Mouse (Mus musculus) naive thymus-derived CD4-positive, alpha-beta T cell, adult 2 months (primary cell): ENCODE measurements around the gene Tagap.
"Not testable (repeated sequence)": the region's sequence is repeated elsewhere in the genome, so short reads cannot be mapped to it uniquely, and the experiment has no call there.

Source experiments
- DNase-seq: peaks from one replicate; pipeline ENCODE4 v3.0.0-alpha.2; 2011; ENCODE audit warnings: low read depth

Gene Tagap

DNA sequence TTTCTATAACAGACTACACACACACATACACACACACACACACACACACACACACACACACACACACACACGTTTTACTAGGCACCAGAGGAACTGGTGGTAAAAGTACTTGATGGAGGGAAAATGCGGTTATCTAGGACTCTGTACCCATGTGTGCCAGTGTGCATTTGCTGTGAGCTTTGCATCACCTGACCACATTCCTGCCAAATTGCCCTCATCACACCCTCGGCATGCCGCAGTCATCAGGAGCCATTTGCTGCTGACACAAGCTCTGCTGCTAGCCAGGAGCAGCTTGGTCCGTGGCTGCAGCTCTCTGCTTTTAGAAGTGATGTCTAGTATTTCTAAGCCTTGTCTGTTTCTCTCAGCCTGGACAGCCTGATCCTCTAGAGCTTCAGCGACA lies 44.0 kb downstream of the Tagap start:
- DNase-seq: not testable (repeated sequence)

DNA sequence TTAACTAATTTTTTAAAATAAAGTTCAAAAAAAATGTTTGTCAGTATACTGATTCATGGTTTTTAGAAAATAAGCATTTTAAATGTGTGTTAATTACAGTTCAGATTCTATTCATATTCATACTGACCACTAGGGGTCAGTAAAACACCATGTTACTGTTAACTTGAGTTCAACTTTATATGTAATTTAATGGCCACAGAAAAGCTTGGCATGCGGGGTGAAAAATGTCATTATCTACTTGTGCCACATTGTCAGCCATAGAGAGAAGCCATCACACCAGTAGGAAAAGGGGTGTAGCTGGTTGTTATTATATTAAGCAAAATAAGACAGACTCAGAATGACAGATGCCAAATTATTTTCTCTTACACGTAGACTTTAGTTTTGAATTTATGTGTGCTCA lies 57.7 kb downstream of the Tagap start:
- not testable (repeated sequence) for DNase-seq
